Mouse (Mus musculus): Measurements from ENCODE around the gene Zfp804a. TPM values are rescaled to one million over a fixed set of nuclear protein-coding genes. Genes with fewer than 3 reads are reported as not detected.

Gene Zfp804a
- polyA plus RNA-seq, 1 experiment from 2014 or later: 3.9 TPM

GRCm38 (mm10) chr2:82078287-82078994 is 25.4 kb downstream of the Zfp804a start:
- H3K27ac ChIP-seq (ENCODE audit: low read length): no peak overlapping the region
- H3K27me3 ChIP-seq (ENCODE audit: control insufficient read depth, insufficient read depth, low read length): no peaks in the 10 kb centered on the region
- 75% methylated on average over 6 of the region's 6 CpGs for WGBS
- no peak overlapping the region for H3K9ac ChIP-seq (replicated peaks; ENCODE audit: low read depth, low read length)
- no peak overlapping the region for H3K4me3 ChIP-seq (ENCODE audit: low read depth, low read length)
- H3K4me2 ChIP-seq (replicated peaks; ENCODE audit: low read depth, low read length): no peak overlapping the region
- H3K9me3 ChIP-seq (ENCODE audit: control insufficient read depth, low read depth, low read length): no peaks in the 10 kb centered on the region
- H3K36me3 ChIP-seq (ENCODE audit: control insufficient read depth, insufficient read depth, low read length): no peaks in the 10 kb centered on the region
- no peaks in the 10 kb centered on the region for H3K4me1 ChIP-seq (ENCODE audit: control insufficient read depth, insufficient read depth, low read length)
- ATAC-seq (ENCODE audit: insufficient number of reproducible peaks, insufficient read depth, low FRiP score, low read depth): no peak

- ATAC-seq (ENCODE audit: insufficient number of reproducible peaks, insufficient read depth, low FRiP score, low read depth): peak; percentile 10; the same call in 1 of the 2 replicates
- Histone ChIP-seq H3K4me3 (ENCODE audit: low read depth, low read length) (no peak overlapping the region), H3K4me1 (ENCODE audit: control insufficient read depth, insufficient read depth, low read length) (no peaks in the 10 kb centered on the region), H3K4me2 (replicated peaks; ENCODE audit: low read depth, low read length) (no peak overlapping the region), H3K36me3 (ENCODE audit: control insufficient read depth, insufficient read depth, low read length) (no peaks in the 10 kb centered on the region), H3K27ac (ENCODE audit: low read length) (no peak overlapping the region), H3K27me3 (ENCODE audit: control insufficient read depth, insufficient read depth, low read length) (no peaks in the 10 kb centered on the region), H3K9ac (replicated peaks; ENCODE audit: low read depth, low read length) (no peak overlapping the region), H3K9me3 (ENCODE audit: control insufficient read depth, low read depth, low read length) (no peaks in the 10 kb centered on the region)
- 34% methylated on average over 4 of the region's 4 CpGs for WGBS
Measured at GRCm38 (mm10) chr2:82080678-82081077, 27.7 kb downstream of the Zfp804a start.

GRCm38 (mm10) chr2:82113148-82113547 is 60.1 kb downstream of the Zfp804a start:
- Histone ChIP-seq H3K27ac (ENCODE audit: low read length) (no peak overlapping the region), H3K4me3 (ENCODE audit: low read depth, low read length) (no peak overlapping the region), H3K4me1 (ENCODE audit: control insufficient read depth, insufficient read depth, low read length) (no peaks in the 10 kb centered on the region), H3K36me3 (ENCODE audit: control insufficient read depth, insufficient read depth, low read length) (no peaks in the 10 kb centered on the region), H3K9me3 (ENCODE audit: control insufficient read depth, low read depth, low read length) (no peaks in the 10 kb centered on the region), H3K4me2 (replicated peaks; ENCODE audit: low read depth, low read length) (no peak overlapping the region), H3K9ac (replicated peaks; ENCODE audit: low read depth, low read length) (no peak overlapping the region), H3K27me3 (ENCODE audit: control insufficient read depth, insufficient read depth, low read length) (no peaks in the 10 kb centered on the region)
- WGBS: 82% methylated on average over 1 of the region's 1 CpGs
- no peak for ATAC-seq (ENCODE audit: insufficient number of reproducible peaks, insufficient read depth, low FRiP score, low read depth)

DNA sequence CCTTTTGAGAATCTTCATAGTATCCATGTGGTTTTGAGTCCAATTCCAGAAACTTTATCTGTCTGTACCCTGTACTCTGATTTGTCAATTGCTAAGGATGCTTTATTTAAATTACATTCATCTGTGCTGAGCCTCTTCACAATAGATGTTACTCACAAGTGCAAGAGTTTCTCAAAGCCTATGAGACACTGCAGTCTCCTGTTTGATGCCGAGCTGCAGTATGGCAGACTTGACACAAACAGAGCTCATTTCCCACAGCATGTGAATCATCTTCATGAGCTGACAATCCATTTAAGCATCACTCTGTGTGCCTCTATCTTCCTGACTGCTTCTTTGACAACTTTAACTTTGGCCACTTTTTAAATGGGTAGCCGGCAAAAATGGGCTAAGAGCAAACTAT is 60.6 kb downstream of the Zfp804a start:
- ATAC-seq (ENCODE audit: insufficient number of reproducible peaks, insufficient read depth, low FRiP score, low read depth): no peak
- Histone ChIP-seq H3K27ac (ENCODE audit: low read length) (no peak overlapping the region), H3K36me3 (ENCODE audit: control insufficient read depth, insufficient read depth, low read length) (no peaks in the 10 kb centered on the region), H3K4me3 (ENCODE audit: low read depth, low read length) (no peak overlapping the region), H3K9ac (replicated peaks; ENCODE audit: low read depth, low read length) (no peak overlapping the region), H3K9me3 (ENCODE audit: control insufficient read depth, low read depth, low read length) (no peaks in the 10 kb centered on the region), H3K4me1 (ENCODE audit: control insufficient read depth, insufficient read depth, low read length) (no peaks in the 10 kb centered on the region), H3K27me3 (ENCODE audit: control insufficient read depth, insufficient read depth, low read length) (no peaks in the 10 kb centered on the region), H3K4me2 (replicated peaks; ENCODE audit: low read depth, low read length) (no peak overlapping the region)
- 81% methylated on average over 2 of the region's 2 CpGs for WGBS

GRCm38 (mm10) chr2:82119577-82119976 is 66.6 kb downstream of the Zfp804a start:
- Histone ChIP-seq H3K9ac (replicated peaks; ENCODE audit: low read depth, low read length) (no peak overlapping the region), H3K4me2 (replicated peaks; ENCODE audit: low read depth, low read length) (no peak overlapping the region), H3K4me3 (ENCODE audit: low read depth, low read length) (no peak overlapping the region), H3K27me3 (ENCODE audit: control insufficient read depth, insufficient read depth, low read length) (no peaks in the 10 kb centered on the region), H3K4me1 (ENCODE audit: control insufficient read depth, insufficient read depth, low read length) (no peaks in the 10 kb centered on the region), H3K27ac (ENCODE audit: low read length) (no peak overlapping the region), H3K36me3 (ENCODE audit: control insufficient read depth, insufficient read depth, low read length) (no peaks in the 10 kb centered on the region), H3K9me3 (ENCODE audit: control insufficient read depth, low read depth, low read length) (no peaks in the 10 kb centered on the region)
- WGBS: 33% methylated on average over 2 of the region's 2 CpGs
- no peak for ATAC-seq (ENCODE audit: insufficient number of reproducible peaks, insufficient read depth, low FRiP score, low read depth)

DNA sequence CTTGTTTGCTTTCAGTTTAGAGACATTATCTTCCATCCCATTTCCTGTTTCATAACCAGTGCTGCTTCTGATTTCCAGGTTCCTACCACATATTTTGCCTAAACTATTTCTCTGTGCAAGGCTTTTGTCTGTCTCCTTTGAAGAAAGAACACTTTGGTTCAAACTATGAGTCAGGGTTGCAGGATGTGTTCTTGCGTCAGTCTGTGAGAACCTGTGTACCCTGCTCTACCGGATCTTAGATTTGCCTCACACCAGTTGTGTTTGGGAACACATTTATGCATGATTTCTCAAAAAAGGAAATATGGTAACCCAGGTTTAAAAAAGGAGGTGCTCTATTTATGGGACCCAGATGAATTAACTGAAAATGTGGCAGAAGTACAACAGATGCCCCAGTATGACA is 125.7 kb downstream of the Zfp804a start:
- no peak overlapping the region for H3K9ac ChIP-seq (replicated peaks; ENCODE audit: low read depth, low read length)
- H3K4me2 ChIP-seq (replicated peaks; ENCODE audit: low read depth, low read length): no peak overlapping the region
- H3K36me3 ChIP-seq (ENCODE audit: control insufficient read depth, insufficient read depth, low read length): no peaks in the 10 kb centered on the region
- H3K27me3 ChIP-seq (ENCODE audit: control insufficient read depth, insufficient read depth, low read length): no peaks in the 10 kb centered on the region
- no peaks in the 10 kb centered on the region for H3K9me3 ChIP-seq (ENCODE audit: control insufficient read depth, low read depth, low read length)
- no peaks in the 10 kb centered on the region for H3K4me1 ChIP-seq (ENCODE audit: control insufficient read depth, insufficient read depth, low read length)
- WGBS: 84% methylated on average over 2 of the region's 2 CpGs
- no peak overlapping the region for H3K4me3 ChIP-seq (ENCODE audit: low read depth, low read length)
- no peak overlapping the region for H3K27ac ChIP-seq (ENCODE audit: low read length)
- no peak for ATAC-seq (ENCODE audit: insufficient number of reproducible peaks, insufficient read depth, low FRiP score, low read depth)

DNA sequence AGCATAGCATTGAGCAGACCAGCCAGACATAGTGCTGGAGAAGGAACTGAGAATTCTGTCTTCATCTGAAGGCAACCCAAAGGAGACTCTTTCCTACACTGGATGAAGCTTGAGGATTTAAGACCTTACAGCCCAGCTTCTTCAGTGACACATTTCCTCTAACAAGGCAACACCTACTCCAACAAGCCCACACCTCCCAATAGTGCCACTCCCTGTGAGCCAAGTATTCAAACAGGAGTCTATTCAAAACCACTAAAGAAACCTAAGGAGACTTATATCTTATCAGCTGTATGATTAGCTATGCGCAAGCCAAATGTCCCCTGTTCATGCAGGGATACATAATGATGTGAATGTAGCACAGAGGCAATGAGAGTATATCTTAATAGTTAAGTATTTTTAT is 128.0 kb downstream of the Zfp804a start:
- WGBS: 94% methylated on average over 1 of the region's 1 CpGs
- Histone ChIP-seq H3K9me3 (ENCODE audit: control insufficient read depth, low read depth, low read length) (no peaks in the 10 kb centered on the region), H3K4me2 (replicated peaks; ENCODE audit: low read depth, low read length) (no peak overlapping the region), H3K4me3 (ENCODE audit: low read depth, low read length) (no peak overlapping the region), H3K36me3 (ENCODE audit: control insufficient read depth, insufficient read depth, low read length) (no peaks in the 10 kb centered on the region), H3K27me3 (ENCODE audit: control insufficient read depth, insufficient read depth, low read length) (no peaks in the 10 kb centered on the region), H3K9ac (replicated peaks; ENCODE audit: low read depth, low read length) (no peak overlapping the region), H3K4me1 (ENCODE audit: control insufficient read depth, insufficient read depth, low read length) (no peaks in the 10 kb centered on the region), H3K27ac (ENCODE audit: low read length) (no peak overlapping the region)
- no peak for ATAC-seq (ENCODE audit: insufficient number of reproducible peaks, insufficient read depth, low FRiP score, low read depth)

DNA sequence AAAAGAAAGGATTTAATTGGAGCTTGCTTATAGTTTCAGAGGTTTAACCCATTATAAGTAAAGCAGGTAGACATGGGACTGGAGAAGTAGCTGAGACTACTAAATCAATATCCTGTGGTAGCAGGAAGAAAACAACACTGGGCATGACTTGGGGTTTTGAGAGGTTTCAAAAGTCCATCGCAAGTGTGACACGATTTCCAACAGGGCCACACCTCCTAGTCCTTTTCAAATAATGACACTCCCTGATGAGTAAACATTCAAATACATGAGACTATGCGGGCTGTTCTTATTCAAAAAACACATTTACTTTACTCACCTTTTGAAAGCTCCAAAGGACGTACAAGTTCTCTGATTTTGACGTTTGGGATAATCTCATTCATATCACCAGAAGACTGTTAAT is 146.9 kb downstream of the Zfp804a start:
- 0 out of 2 replicates have a peak, but pooled peaks have one; percentile 37 for ATAC-seq (ENCODE audit: insufficient number of reproducible peaks, insufficient read depth, low FRiP score, low read depth)
- Histone ChIP-seq H3K4me2 (replicated peaks; ENCODE audit: low read depth, low read length) (no peak overlapping the region), H3K9ac (replicated peaks; ENCODE audit: low read depth, low read length) (no peak overlapping the region), H3K9me3 (ENCODE audit: control insufficient read depth, low read depth, low read length) (no peaks in the 10 kb centered on the region), H3K4me3 (ENCODE audit: low read depth, low read length) (no peak overlapping the region), H3K27ac (ENCODE audit: low read length) (no peak overlapping the region), H3K36me3 (ENCODE audit: control insufficient read depth, insufficient read depth, low read length) (no peaks in the 10 kb centered on the region), H3K27me3 (ENCODE audit: control insufficient read depth, insufficient read depth, low read length) (no peaks in the 10 kb centered on the region), H3K4me1 (ENCODE audit: control insufficient read depth, insufficient read depth, low read length) (no peaks in the 10 kb centered on the region)
- 68% methylated on average over 5 of the region's 5 CpGs for WGBS

DNA sequence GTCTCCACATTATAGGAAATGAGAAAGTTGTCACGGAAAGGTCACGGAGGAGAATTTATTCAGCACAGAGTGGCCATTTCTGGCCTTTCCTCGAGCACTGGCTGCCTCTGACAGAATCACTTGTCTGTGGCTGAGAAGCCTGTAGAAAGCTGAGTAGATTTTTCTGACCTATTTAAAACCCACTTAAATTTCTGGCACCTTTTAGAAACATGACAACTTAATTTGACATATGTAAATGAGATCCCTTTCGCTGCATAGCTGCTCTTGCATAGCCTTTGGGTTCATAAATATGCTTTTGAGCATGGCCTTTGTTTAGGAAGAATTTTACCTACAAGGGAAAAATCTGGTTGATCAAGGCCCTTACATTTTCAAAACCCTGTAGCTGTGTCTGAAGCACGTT is 147.6 kb downstream of the Zfp804a start:
- Histone ChIP-seq H3K36me3 (ENCODE audit: control insufficient read depth, insufficient read depth, low read length) (no peaks in the 10 kb centered on the region), H3K9ac (replicated peaks; ENCODE audit: low read depth, low read length) (no peak overlapping the region), H3K9me3 (ENCODE audit: control insufficient read depth, low read depth, low read length) (no peaks in the 10 kb centered on the region), H3K27me3 (ENCODE audit: control insufficient read depth, insufficient read depth, low read length) (no peaks in the 10 kb centered on the region), H3K4me3 (ENCODE audit: low read depth, low read length) (no peak overlapping the region), H3K27ac (ENCODE audit: low read length) (no peak overlapping the region), H3K4me1 (ENCODE audit: control insufficient read depth, insufficient read depth, low read length) (no peaks in the 10 kb centered on the region), H3K4me2 (replicated peaks; ENCODE audit: low read depth, low read length) (no peak overlapping the region)
- WGBS: 69% methylated on average over 5 of the region's 5 CpGs
- ATAC-seq (ENCODE audit: insufficient number of reproducible peaks, insufficient read depth, low FRiP score, low read depth): no peak

All from stomach, embryonic 14.5 days (tissue).